Mouse (Mus musculus): ENCODE measurements around the gene Selplg. TPM values are rescaled to one million over a fixed set of nuclear protein-coding genes. Genes with fewer than 3 reads are reported as not detected.
"Not testable (repeated sequence)": the region's sequence is repeated elsewhere in the genome, so short reads cannot be mapped to it uniquely, and the experiment has no call there.

Gene Selplg
- polyA plus RNA-seq, 1 experiment from 2014 or later = 7.4 TPM

DNA sequence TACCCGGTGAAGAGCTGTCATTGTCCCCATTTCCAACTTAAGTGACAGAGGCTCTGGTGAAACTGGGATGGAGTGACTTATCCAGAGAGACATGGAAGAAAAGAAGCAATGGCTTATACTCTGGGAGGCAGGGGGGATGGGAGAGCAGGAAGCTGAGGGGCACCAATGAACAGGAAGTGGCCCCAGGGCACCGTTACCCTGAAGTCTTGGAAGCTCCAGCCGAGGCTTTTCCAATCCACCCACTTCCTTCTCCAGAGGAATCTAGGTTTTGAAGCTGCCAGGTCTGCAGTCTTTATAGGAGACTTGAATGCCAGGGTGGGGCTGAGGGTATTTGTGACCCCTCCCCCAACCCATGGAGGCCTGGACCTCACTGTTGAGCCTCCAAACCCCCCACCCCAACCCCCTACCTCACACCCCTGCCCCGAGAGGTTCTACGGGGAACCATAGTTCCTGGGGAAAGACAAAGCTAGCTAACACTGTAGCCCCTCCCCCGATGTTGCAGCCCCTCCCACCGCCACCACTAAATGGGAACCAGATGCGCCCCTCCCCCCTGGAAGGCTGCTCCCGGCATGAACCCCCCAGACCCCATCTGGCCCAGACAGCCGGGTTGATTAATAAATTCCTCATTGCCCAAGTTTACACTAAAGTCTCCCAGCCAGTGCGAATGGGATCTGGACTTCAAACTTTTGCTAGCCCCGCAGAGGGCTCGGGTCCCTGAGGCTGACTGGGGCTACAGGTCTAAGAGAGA, 35.9 kb downstream of the Selplg start:
- ATAC-seq (ENCODE audit: low read depth) = peak; percentile 41
- H3K9me3 ChIP-seq (ENCODE audit: control insufficient read depth, low read length) = no peaks in the 10 kb centered on the region
- peak overlapping the region; percentile 17 for H3K4me3 ChIP-seq (ENCODE audit: low read length)
- H3K9ac ChIP-seq (ENCODE audit: low read length) = peak overlapping the region; percentile 49
- WGBS = 5% methylated on average over 13 of the region's 13 CpGs
- H3K36me3 ChIP-seq (ENCODE audit: control insufficient read depth, insufficient read depth, low read length) = no peaks in the 10 kb centered on the region
- no peaks in the 10 kb centered on the region for H3K27me3 ChIP-seq (ENCODE audit: control insufficient read depth, insufficient read depth, low read depth, low read length)
- H3K27ac ChIP-seq (ENCODE audit: low read length) = peak overlapping the region; percentile 76
- peak overlapping the region; percentile 45 for H3K4me2 ChIP-seq (ENCODE audit: low read depth, low read length)
- peaks cover 28% of the 10 kb centered on the region for H3K4me1 ChIP-seq (replicated peaks; ENCODE audit: control insufficient read depth, insufficient read depth, low read length)

DNA sequence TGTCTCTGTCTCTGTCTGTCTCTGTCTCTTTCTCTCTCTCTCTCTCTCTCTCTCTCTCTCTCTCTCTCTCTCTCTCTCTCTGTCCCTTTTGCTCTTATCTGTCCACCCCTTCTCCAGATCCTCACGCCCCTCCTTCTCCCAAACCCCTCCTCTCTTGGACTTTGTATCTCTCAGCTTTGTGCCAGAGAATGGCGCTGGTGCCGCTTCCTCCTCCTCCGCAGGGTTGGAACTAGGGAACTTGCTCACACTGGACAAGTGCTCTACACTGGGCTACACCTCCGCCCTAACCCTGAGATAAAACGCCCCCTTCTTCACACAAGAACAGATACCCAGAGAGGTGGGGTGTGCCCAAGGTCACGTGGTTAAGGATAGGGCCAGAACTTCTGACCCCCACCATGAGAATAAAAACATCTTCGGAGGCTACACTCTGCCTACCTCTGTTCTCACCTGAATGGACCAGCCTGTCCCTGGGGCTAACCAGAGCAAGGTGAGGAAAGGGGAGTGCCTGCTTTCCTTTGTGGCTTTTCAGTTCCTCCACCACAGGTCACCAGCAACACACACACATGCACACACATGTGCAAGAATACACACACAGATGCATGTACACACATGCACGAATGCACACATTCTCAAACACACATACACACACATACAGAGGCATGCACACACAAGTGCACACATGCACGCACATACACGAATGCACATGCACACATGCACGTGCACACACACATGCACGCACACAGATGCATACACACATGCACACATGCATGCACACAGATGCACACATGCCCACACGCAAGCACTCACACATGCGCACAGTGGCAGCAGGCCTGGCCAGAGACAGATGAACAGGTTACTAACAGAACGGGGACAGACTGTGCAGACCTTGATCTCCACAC, 41.0 kb downstream of the Selplg start:
- H3K9me3 ChIP-seq (ENCODE audit: control insufficient read depth, low read length) = no peaks in the 10 kb centered on the region
- no peak for ATAC-seq (ENCODE audit: low read depth)
- H3K27me3 ChIP-seq (ENCODE audit: control insufficient read depth, insufficient read depth, low read depth, low read length) = no peaks in the 10 kb centered on the region
- H3K9ac ChIP-seq (ENCODE audit: low read length) = no peak overlapping the region
- H3K4me2 ChIP-seq (ENCODE audit: low read depth, low read length) = no peak overlapping the region
- WGBS = 69% methylated on average over 16 of the region's 16 CpGs
- no peaks in the 10 kb centered on the region for H3K36me3 ChIP-seq (ENCODE audit: control insufficient read depth, insufficient read depth, low read length)
- peak overlapping the region; percentile 91 for H3K27ac ChIP-seq (ENCODE audit: low read length)
- peaks cover 34% of the 10 kb centered on the region for H3K4me1 ChIP-seq (replicated peaks; ENCODE audit: control insufficient read depth, insufficient read depth, low read length)
- no peak overlapping the region for H3K4me3 ChIP-seq (ENCODE audit: low read length)

DNA sequence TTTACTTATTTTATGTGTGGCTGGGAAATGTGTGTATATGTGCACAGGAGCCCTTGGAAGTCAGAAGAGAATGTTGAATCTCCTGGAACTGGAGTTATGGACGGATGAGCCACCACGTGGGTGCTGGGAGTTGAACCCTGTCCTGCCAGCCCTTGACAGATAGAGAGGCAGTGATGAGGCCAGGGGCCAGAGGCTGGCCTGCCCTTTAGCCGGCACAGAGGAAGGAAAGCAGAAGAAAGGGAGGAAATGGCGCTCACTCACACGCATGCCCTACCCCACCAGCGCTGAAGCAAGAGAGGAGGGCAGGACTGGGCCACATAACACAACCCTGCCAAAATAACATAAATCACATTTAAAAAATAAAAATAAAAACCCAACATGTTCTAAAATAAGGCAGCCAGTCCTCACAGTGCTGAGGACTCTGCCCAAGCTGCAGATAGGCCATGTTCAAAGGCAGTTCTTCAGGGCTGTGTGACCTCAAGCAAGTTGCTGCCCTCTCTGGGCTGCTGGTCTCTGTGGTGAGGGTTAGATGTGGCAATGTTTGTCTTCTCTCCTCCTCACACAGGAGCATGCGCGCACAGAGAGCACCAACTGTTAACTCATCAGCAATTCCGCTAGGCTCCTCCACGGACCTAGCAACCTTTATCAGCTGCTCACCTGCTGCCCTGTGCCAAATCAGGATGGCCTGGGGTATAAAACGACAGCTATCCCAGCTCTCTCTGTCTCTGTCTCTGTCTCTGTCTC, 41.8 kb downstream of the Selplg start:
- Histone ChIP-seq H3K27ac (ENCODE audit: low read length) (peak overlapping the region; percentile 91), H3K9me3 (ENCODE audit: control insufficient read depth, low read length) (no peaks in the 10 kb centered on the region), H3K27me3 (ENCODE audit: control insufficient read depth, insufficient read depth, low read depth, low read length) (no peaks in the 10 kb centered on the region), H3K36me3 (ENCODE audit: control insufficient read depth, insufficient read depth, low read length) (no peaks in the 10 kb centered on the region), H3K4me1 (replicated peaks; ENCODE audit: control insufficient read depth, insufficient read depth, low read length) (peaks cover 29% of the 10 kb centered on the region), H3K4me2 (ENCODE audit: low read depth, low read length) (0 out of 2 replicates have a peak overlapping the region, but pooled peaks have one; percentile 4), H3K9ac (ENCODE audit: low read length) (0 out of 2 replicates have a peak overlapping the region, but pooled peaks have one; percentile 13), H3K4me3 (ENCODE audit: low read length) (no peak overlapping the region)
- 31% methylated on average over 11 of the region's 11 CpGs for WGBS
- ATAC-seq (ENCODE audit: low read depth) = peak; percentile 44

DNA sequence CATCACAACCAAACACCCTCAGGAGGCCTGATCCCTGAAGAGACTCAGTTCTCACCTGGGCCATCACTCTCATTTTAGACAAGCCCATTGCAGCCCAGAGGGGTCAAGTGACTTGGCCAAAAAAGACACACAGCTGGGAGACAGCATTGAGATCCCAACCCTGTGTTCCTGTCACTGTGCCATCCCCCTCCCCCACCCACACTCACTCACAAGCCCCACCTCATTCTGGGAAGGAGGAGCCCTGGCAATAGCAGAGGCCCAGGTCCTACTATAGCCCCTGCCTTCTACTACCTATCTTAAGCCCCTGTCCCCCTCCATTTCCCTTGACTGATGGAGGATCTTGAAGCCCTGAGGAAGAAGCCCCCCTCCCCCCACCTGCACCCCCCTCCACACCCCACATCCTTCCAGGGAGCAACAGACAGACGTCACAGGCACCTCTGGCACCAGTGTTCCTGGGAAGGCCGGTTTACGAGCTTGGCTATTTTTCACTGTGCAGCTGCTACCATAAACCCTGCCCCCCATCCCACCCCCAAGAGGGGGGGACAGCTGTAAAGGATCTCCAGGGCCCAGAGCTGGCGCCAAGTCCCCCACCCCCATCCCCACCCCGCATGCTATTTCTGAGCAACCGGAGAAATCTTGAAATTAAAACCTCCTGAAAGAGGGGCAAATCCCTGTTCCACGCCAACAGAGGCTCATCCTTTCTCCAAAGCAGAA, 43.2 kb downstream of the Selplg start:
- Histone ChIP-seq H3K36me3 (ENCODE audit: control insufficient read depth, insufficient read depth, low read length) (no peaks in the 10 kb centered on the region), H3K9me3 (ENCODE audit: control insufficient read depth, low read length) (no peaks in the 10 kb centered on the region), H3K27ac (ENCODE audit: low read length) (peak overlapping the region; percentile 91), H3K4me3 (ENCODE audit: low read length) (no peak overlapping the region), H3K4me1 (replicated peaks; ENCODE audit: control insufficient read depth, insufficient read depth, low read length) (peaks cover 29% of the 10 kb centered on the region), H3K27me3 (ENCODE audit: control insufficient read depth, insufficient read depth, low read depth, low read length) (no peaks in the 10 kb centered on the region), H3K4me2 (ENCODE audit: low read depth, low read length) (0 out of 2 replicates have a peak overlapping the region, but pooled peaks have one; percentile 10), H3K9ac (ENCODE audit: low read length) (peak overlapping the region; percentile 34)
- WGBS = 38% methylated on average over 7 of the region's 7 CpGs
- ATAC-seq (ENCODE audit: low read depth) = peak; percentile 92

DNA sequence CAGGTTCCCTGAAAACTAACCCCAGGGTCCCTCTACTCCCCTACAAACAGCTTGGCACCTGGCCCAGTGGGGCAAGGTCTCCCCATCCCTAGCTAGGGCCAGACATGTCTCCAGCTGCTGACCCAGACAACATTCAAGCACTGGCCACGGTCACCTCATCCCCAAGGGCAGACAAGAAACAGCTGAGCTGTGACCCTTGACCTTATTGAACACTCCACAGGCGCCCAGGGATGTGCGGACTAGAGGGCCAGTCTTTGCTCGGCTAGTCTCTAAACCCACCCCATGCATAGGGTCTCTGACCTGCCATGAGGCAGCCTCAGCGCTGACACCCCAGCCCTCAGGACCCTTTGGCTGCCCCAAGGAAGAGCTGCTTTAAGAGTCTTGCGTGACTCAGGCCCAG, 43.8 kb downstream of the Selplg start:
- Histone ChIP-seq H3K36me3 (ENCODE audit: control insufficient read depth, insufficient read depth, low read length) (no peaks in the 10 kb centered on the region), H3K4me1 (replicated peaks; ENCODE audit: control insufficient read depth, insufficient read depth, low read length) (peaks cover 29% of the 10 kb centered on the region), H3K4me3 (ENCODE audit: low read length) (no peak overlapping the region), H3K9ac (ENCODE audit: low read length) (no peak overlapping the region), H3K4me2 (ENCODE audit: low read depth, low read length) (no peak overlapping the region), H3K27me3 (ENCODE audit: control insufficient read depth, insufficient read depth, low read depth, low read length) (no peaks in the 10 kb centered on the region), H3K9me3 (ENCODE audit: control insufficient read depth, low read length) (no peaks in the 10 kb centered on the region), H3K27ac (ENCODE audit: low read length) (peak overlapping the region; percentile 60)
- WGBS = 31% methylated on average over 6 of the region's 6 CpGs
- ATAC-seq (ENCODE audit: low read depth) = peak; percentile 10; the same call in 1 of the 2 replicates

DNA sequence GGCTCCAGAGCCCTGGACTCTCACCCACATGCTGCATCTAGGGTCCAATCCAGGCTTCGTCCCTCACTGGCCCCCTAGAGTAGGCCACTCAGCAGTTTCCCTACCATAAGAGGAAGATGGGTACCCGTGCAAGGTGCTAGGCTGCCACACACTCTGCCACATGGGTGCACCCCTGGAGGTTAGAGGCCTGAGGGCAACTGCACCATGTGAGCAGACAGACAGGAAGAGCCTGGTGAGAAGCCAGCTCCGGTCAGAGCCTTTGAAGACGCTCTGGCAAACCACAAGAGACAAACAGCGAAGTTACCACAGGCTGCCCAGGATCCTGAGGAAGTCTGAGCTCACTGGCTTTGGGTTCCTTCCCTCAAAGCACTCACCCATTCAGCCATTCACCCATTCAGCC, 45.5 kb downstream of the Selplg start:
- H3K36me3 ChIP-seq (ENCODE audit: control insufficient read depth, insufficient read depth, low read length) = no peaks in the 10 kb centered on the region
- no peak overlapping the region for H3K9ac ChIP-seq (ENCODE audit: low read length)
- WGBS = 73% methylated on average over 5 of the region's 5 CpGs
- H3K4me2 ChIP-seq (ENCODE audit: low read depth, low read length) = no peak overlapping the region
- no peak overlapping the region for H3K4me3 ChIP-seq (ENCODE audit: low read length)
- H3K4me1 ChIP-seq (replicated peaks; ENCODE audit: control insufficient read depth, insufficient read depth, low read length) = peaks cover 37% of the 10 kb centered on the region
- no peak for ATAC-seq (ENCODE audit: low read depth)
- no peaks in the 10 kb centered on the region; the same call in 1 of the 2 replicates for H3K27me3 ChIP-seq (ENCODE audit: control insufficient read depth, insufficient read depth, low read depth, low read length)
- no peak overlapping the region for H3K27ac ChIP-seq (ENCODE audit: low read length)
- no peaks in the 10 kb centered on the region for H3K9me3 ChIP-seq (ENCODE audit: control insufficient read depth, low read length)

DNA sequence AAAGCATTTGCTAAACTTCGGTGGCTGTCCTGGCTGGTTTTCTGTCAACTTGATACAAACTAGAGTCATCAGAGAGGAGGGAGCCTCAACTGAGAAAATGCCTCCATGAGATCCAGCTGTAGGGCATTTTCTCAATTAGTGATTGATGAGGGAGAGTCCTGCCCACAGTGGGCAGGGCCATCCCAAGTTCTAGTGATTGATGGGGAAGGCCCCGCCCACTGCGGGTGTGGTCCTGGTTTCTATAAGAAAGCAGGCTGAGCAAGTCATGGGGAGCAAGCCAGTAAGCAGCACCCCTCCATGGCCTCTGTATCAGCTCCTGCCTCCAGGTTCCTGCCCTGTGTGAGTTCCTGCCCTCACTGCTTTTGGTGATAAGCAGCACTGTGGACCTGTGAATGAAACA, 48.3 kb downstream of the Selplg start:
- not testable (repeated sequence) for H3K9ac ChIP-seq (ENCODE audit: low read length); H3K36me3 ChIP-seq (ENCODE audit: control insufficient read depth, insufficient read depth, low read length); H3K4me3 ChIP-seq (ENCODE audit: low read length); H3K9me3 ChIP-seq (ENCODE audit: control insufficient read depth, low read length); H3K4me2 ChIP-seq (ENCODE audit: low read depth, low read length); H3K27me3 ChIP-seq (ENCODE audit: control insufficient read depth, insufficient read depth, low read depth, low read length); ATAC-seq (ENCODE audit: low read depth)
- H3K4me1 ChIP-seq (replicated peaks; ENCODE audit: control insufficient read depth, insufficient read depth, low read length) = peaks cover 13% of the 10 kb centered on the region
- H3K27ac ChIP-seq (ENCODE audit: low read length) = peak overlapping the region; percentile 92
- 26% methylated on average over 3 of the region's 3 CpGs for WGBS

DNA sequence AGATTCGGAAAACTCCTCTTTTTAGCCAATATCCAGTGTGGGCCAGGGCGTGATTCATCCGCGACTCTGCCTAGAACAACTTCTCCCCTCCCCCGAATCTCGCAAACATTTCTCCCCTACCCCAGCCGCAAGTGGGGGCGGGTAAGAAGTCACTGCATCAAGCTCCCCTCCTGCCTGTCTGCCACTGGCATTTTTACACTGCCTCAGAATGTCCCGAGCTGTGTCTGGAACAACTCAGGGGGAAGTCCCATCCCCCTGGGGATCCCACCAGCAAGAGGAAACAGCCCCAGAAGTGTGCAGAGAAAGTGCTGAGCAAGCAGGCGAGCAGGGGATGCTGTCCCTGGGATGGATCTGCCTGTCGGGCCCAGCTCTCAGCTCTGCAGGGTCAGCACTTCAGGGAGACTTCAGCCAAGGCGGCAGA, 48.9 kb downstream of the Selplg start:
- ATAC-seq (ENCODE audit: low read depth) = peak; percentile 84
- Histone ChIP-seq H3K4me1 (replicated peaks; ENCODE audit: control insufficient read depth, insufficient read depth, low read length) (peaks cover 8% of the 10 kb centered on the region), H3K9me3 (ENCODE audit: control insufficient read depth, low read length) (no peaks in the 10 kb centered on the region), H3K27me3 (ENCODE audit: control insufficient read depth, insufficient read depth, low read depth, low read length) (no peaks in the 10 kb centered on the region; the same call in 1 of the 2 replicates), H3K36me3 (ENCODE audit: control insufficient read depth, insufficient read depth, low read length) (no peaks in the 10 kb centered on the region; the same call in 1 of the 2 replicates), H3K9ac (ENCODE audit: low read length) (0 out of 2 replicates have a peak overlapping the region, but pooled peaks have one; percentile 31), H3K27ac (ENCODE audit: low read length) (peak overlapping the region; percentile 92), H3K4me2 (ENCODE audit: low read depth, low read length) (peak overlapping the region; percentile 0; the same call in 1 of the 2 replicates), H3K4me3 (ENCODE audit: low read length) (no peak overlapping the region)
- WGBS = 8% methylated on average over 12 of the region's 12 CpGs
